Mouse (Mus musculus) splenic B cell, adult 2 months (primary cell): ENCODE results near the gene Cldn34c4.

Experiments used
- DNase-seq: peaks from one replicate; pipeline ENCODE4 v3.0.0-alpha.2; 2011; ENCODE audit warnings: low read depth, low spot score
- H3K27me3 ChIP-seq: 2 replicates; pipeline ENCODE4 v1.6.1; 2012; ENCODE audit warnings: mild to moderate bottlenecking, low read length, moderate library complexity, mixed read lengths; ENCODE audit not compliant: control insufficient read depth, poor library complexity, insufficient read depth, severe bottlenecking
- H3K36me3 ChIP-seq: 2 replicates; pipeline ENCODE4 v1.6.1; 2012; ENCODE audit warnings: mild to moderate bottlenecking, low read length, moderate library complexity, mixed read lengths; ENCODE audit not compliant: control insufficient read depth, poor library complexity, insufficient read depth, severe bottlenecking

The Cldn34c4 gene

DNA sequence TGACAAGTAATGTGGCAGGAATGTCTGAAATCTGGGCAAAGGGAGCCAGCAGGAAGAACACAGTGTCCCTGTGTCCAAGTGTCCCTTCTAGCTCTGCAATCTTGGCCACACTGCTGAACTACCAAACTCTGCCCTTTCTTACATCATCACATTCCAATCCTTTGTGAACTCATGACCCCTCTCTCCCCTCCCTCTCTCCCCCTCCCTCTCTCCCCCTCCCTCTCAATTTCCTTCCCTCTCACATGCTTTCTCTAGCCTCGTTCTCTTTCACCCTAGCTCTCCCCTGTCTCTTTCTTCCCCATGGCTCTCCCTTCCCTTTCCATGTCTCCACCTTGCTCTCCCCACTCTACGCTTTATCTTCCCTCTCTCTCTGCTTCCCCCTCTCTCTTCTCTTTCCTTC is at the start of gene Cldn34c4:
Gene Cldn34c4 (minus strand): TSS at position 101 of the 400 bp plus-strand sequence.
- Histone ChIP-seq H3K27me3 (no peaks in the 10 kb centered on the region), H3K36me3 (no peaks in the 10 kb centered on the region)
- DNase-seq = no peak

DNA sequence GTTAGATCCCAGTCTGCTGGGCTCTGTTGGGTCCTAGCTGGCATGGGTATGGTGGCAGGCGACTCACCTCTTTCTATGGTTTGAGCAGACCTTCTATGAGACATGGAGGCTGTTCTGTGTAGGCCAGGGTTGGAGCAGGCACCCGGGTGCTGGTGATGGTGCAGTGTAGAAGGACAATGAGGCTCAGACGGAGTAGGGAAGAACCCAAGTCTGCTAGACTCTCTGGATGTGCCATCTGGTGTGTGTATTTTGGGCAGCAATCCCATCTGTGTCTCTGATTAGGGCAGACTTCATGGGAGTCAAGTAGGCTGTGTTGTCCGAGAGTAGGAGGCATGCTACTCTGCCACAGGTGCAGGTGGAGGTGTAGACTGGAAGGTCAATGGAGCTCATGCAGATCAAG is 10.7 kb upstream of the Cldn34c4 start:
- no peak for DNase-seq
- Histone ChIP-seq H3K36me3 (no peaks in the 10 kb centered on the region), H3K27me3 (no peaks in the 10 kb centered on the region)
